Mouse (Mus musculus) layer of hippocampus, adult 8-10 months (tissue): ENCODE measurements around the gene Rnls. TPM values are rescaled to one million over a fixed set of nuclear protein-coding genes. Genes with fewer than 3 reads are reported as not detected.
"Not testable (repeated sequence)": the region's sequence is repeated elsewhere in the genome, so short reads cannot be mapped to it uniquely, and the experiment has no call there.

Experiments
- DNase-seq, 2 experiments: peaks; one replicate each; pipeline ENCODE4 v3.0.0; 2022; ENCODE audit warnings: low spot score in 2 of 2
- total RNA-seq, 4 experiments: library from RNA; stranded (reverse); gene quantifications; 2 replicates each; pipeline ENCODE4 v1.2.4; 2022

Rnls gene
- 1 to 10 TPM; 1.5 to 2.1 (median 1.8) TPM for total RNA-seq

DNA sequence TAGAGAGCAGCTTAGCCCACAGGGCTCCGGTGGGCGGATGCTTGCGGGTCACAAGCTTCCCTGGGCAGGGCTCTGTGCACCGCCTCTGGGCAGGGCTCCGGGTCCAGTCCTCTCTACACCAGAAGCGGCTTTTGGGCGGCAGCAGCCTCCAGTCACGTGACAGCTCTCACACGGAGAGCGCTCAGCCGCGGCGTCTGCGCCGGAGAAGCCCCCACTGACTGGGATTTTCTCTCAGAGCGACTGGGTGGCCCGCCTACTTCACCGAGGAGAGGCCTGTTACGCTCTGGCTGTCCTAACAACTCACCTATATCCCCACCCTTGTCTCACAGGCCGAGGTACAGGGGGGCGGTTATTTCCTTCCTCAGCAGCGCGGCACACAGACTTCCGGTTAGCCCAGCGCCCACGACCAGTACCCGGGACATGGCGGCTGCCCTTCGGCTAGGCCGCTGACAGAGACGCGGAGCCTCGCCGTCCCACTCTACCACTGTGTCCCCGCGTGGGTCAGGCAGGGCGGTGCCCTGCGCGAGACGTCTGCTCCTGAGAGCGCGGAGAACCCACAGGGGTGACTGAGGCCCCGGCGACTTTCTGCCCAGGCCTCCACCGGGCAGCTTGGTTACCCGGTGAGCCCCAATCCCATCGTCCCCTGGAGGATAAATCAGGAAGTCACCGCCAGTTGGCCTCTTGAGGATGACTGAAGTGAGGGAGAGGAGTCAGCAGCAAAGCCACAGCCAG, at the start of gene Rnls:
TSS of gene Rnls (minus strand) at position 645 of the 732 bp plus-strand sequence.
- peak; percentile 76 to 82 for DNase-seq

GRCm38 (mm10) chr19:33429457-33429856, 37.4 kb upstream of the Rnls start:
- no peak for DNase-seq

DNA sequence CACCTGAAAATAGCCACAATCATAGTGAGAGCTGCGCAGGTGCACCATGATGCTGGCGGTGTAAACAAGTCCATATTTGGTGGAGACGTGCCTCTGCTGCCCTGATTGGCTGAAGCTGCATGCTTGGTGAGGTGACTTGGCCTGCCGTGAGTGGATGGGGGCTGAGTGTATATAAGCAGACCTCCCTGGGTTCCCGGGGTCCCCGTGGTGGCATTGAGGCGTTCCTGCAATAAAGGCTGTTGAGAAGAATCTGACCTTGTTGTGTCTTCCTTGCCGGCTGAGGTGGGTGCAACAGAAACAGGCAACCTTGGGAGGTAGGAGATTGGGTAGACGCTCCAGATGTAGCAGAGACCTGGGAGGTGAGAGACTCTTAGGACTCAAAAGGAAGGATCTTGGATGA, 27.3 kb upstream of the Rnls start:
- DNase-seq = not testable (repeated sequence)

- DNase-seq = no peak
Measured at GRCm38 (mm10) chr19:33380825-33381224, 11.3 kb downstream of the Rnls start.

GRCm38 (mm10) chr19:33380386-33380785, 11.7 kb downstream of the Rnls start:
- DNase-seq = no peak

- no peak for DNase-seq
Measured at GRCm38 (mm10) chr19:33368808-33369207, 23.3 kb downstream of the Rnls start.

DNA sequence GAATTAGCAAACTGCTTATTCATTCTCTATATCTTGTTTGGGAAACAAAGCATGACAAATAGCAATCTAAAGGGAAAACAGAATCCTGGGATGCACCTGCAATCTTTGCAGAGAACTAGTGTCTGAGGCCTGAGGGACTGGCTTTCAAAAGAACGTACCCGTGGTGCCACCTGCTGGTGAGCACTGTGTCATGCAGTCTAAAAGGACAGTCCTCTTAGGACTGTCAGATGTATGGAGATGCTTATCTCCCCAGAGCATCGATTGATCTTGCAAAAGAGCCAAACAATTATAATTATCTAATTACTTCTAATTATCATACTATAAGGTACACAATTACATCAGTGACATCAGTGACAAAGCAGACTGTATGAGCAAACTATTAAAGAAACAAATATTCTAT, 25.4 kb downstream of the Rnls start:
- DNase-seq = peak; percentile 39 to 76

DNA sequence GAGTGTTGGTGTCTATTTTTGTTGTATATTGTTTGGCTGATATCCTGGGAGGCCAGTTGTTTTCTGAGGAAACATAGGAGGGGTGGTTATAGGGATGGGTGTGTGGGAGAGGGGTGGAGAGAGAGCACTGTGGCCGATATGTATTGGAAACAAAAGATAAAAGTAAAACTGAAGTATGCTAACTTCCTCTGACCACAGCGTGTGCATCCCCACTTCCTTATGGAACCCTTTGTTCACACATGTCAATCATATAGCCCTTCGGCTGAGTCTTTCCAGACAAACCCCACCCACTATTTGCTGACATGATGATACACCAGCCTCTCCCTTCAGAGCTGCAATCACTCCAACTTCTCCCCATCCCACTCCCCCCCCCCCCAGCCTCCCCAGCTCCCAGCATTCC, 35.1 kb downstream of the Rnls start:
- no peak for DNase-seq

GRCm38 (mm10) chr19:33340119-33340518, 52.0 kb downstream of the Rnls start:
- no peak for DNase-seq

- DNase-seq = no peak
Measured at GRCm38 (mm10) chr19:33326706-33327641, 65.1 kb downstream of the Rnls start.

GRCm38 (mm10) chr19:33318785-33319184, 73.3 kb downstream of the Rnls start:
- no peak for DNase-seq

DNA sequence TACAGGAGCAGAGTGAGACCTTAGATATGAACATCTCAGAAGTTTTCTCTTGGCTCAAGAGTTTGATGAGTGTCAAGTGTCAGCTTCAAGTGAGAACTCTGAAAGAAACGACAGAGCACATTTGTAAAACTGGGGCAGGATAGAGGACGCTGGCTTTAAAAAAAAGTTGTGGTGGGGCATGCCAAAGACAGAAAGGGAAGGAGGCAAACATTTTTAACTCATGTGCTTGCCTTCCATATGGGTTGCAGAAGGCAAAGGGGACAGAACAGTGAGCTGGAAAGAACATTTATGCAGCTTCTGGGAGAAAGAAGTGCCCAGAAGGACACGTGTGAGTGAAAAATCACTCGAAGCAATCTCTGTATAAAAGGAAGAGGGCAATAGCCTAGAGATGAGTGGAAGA, 75.0 kb downstream of the Rnls start:
- DNase-seq = no peak

DNA sequence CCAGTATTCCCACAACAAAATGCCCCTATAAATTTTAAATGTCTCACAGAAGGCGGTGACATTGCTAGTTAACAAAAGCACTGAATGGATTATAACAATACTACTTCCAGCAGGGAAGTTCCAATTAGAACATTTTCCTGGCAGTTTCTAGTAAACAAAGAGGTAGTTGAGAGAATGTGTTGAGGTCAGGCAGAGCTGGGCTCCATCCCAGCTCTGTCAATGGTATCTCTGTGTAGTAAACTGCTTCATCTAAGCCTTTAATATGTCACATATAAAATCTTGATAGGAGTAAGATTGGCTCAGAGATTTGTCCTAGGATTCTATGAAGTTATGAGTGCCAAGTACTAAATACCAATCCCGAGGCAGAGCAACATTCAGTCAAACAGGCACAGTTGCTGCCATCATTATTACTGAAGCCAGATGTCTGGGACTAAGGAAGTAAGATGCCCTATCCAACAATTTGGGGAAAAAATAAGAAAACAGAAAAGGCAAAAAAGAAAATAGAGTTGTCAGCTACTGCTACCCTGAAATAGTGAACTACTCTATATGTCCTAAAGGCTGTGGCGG, 92.3 kb downstream of the Rnls start:
- DNase-seq = no peak

- no peak for DNase-seq
Measured at GRCm38 (mm10) chr19:33296338-33296737, 95.8 kb downstream of the Rnls start.

- DNase-seq = no peak
Measured at GRCm38 (mm10) chr19:33282985-33283384, 109.1 kb downstream of the Rnls start.

GRCm38 (mm10) chr19:33276421-33276820, 115.7 kb downstream of the Rnls start:
- DNase-seq = no peak

DNA sequence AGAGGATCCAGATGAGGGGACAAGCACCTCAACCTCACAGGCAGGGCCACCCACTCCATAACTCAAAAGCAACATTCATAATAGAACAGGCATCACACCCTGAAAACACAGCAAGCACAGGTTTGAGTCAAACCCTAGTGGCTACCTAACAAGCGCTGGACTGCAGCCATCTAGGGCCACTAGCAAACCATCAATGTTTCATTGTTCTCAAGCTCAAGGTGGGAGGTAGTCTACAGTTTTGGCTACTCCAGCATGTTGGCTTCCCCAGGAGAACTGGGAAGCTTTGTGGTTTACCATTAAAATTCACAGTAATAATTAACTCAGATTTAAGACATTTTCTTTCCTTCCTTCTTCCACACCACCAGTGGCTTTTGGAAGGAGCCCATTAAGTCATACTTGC, 118.4 kb downstream of the Rnls start:
- no peak for DNase-seq

GRCm38 (mm10) chr19:33271571-33271970, 120.5 kb downstream of the Rnls start:
- DNase-seq = no peak

GRCm38 (mm10) chr19:33270231-33270630, 121.9 kb downstream of the Rnls start:
- DNase-seq = no peak

DNA sequence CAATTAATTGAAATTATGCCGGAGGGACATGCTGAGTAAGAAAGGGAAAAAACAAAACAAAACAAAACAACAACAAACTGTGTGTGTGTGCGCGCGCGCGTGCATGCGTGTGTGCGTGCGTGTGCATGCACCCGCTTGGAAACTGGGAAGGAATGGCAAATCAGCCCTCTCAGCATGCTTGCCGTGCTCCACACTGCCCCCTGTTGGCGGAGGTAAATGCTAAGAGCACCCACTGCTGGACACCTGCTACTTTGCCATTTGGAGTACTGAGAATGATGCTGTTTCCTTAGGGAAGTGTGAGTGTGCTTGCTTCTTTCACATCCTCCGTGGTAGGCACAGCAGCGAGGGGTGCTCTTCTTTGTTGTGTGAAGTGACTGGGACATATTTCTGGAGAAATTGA, 124.1 kb downstream of the Rnls start:
- no peak for DNase-seq

DNA sequence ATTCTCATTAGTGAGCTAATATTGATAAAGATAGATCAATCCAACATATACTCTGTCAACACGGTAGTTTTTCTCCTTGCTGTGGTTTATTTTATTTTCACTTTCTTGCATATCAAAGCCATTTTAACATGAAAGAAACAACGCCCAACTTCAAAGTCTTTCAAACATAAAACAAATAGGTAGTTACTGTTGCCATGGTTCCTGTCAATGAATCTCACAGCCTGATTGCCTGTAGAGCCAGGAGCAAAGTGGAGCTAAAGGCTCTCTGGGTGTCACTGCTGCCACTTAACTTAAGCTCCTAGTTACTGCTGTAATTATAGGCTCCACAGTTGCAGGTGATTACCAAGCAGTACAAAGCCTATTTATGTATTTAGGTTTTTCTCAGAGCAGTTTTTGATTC, 126.8 kb downstream of the Rnls start:
- DNase-seq = no peak
